Mouse (Mus musculus): ENCODE data around the gene Spata45.

DNA sequence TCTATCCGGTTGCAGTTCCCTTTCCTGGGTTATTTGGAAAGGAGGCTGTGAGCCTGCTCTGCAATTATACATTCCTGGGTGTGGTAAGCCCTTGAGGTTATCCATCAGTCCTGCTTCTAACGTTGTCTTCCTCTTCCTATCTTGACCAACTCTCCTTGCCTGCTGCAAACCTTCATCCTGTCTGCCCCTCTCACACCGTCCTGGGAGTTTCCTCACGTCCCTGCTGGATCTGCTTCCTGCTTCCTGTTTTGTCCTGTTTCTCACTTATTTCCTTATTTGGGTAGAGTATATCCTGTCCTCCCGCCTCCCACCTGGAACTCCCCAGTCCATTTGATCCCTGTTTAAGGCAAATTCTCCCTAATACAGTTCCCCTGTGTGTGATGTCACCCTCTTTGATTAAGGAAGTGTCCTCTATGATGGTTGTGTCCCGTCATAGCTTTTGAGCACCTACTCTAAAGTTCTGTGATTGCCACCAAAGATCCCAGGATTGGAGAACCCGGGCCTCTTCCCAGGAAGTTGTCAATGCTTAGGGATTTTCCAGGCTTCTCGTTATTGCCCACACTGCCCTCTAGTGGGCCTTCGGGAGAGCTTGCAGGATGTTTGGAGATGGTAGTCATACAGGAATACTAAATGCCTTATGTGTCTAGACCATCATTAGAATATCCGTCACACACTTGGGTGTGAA, 38.9 kb downstream of the Spata45 start:
- TF ChIP-seq POLR2A (IDR thresholded peaks at IDR 0.05; ENCODE audit: insufficient read length, low read depth): no peak
- no peak for TF ChIP-seq TCF12 (IDR thresholded peaks at IDR 0.05; ENCODE audit: insufficient read depth, poor library complexity, severe bottlenecking)
- no peak for TF ChIP-seq POLR2AphosphoS2 (IDR thresholded peaks at IDR 0.05; ENCODE audit: insufficient read length, low read depth)
